Mouse (Mus musculus): ENCODE measurements around the gene Olfr1240. TPM values are rescaled to one million over a fixed set of nuclear protein-coding genes. Genes with fewer than 3 reads are reported as not detected.

The Olfr1240 gene
- total RNA-seq (2015; ENCODE audit: low replicate concordance): not detected in 2 replicates
- total RNA-seq (2017; ENCODE audit: low replicate concordance): not detected in 2 replicates

DNA sequence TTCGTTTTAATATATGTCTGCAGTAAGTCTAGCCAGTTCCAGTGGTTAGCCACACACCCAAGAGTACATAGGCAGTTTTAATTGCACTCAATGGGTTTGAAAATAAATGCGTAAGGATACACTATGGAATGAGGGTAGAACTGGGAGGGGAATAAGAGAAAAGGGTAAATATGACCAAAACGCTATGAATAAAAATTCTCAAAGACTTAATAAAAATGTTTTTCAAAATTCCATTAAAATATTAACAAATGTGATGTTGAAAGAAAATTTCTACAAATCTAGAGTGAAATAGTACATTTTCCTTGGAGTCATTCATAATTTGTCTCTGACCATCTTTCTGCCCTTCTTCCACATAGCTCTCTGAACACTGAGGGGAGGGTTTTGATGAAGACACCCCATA is at the start of gene Olfr1240:
TSS of gene Olfr1240 (minus strand) at position 101 of the 400 bp plus-strand sequence.
- ATAC-seq (replicated peaks; ENCODE audit: low FRiP score, poor library complexity, severe bottlenecking): no peak

DNA sequence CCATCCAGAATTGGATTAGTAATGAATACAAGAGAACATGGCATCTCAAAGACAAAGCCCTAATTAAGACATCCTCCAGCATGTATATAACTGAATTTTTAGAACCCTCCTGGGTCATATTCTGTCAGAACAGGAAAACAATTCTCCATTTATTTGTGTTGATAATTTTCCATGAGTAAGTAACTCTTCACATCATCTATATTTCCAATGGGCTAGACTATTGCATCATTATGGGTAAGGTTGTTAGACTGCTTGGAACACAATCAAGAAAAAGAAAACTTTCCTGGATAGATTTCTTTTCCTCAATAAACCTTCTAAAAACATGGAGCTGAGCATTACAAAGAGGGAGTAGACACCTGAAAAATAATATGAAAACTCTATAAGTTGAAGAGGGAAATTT is 44.2 kb upstream of the Olfr1240 start, which contains the start of gene Olfr1241:
TSS of gene Olfr1241 (minus strand) at position 101 of the 400 bp plus-strand sequence.
- no peak for ATAC-seq (replicated peaks; ENCODE audit: low FRiP score, poor library complexity, severe bottlenecking)

DNA sequence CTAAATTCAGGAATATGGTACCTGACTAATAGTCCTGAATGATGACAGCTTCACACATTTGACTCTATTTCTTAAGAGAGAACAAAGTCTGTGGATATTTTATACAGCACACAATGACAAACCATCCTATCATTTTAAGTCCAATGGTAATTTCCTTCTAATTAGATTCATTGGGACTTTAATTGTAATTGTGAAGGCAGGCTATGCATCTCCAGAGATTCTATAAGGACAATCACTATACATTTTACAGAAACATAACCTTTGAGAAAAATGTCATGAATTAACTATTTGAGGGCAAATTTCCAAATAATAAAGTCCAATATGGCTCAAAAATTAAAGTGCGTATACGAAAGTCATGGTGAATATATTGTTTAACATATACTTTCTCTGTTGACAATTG is 22.5 kb downstream of the Olfr1240 start, which contains the start of gene Olfr1239:
TSS of gene Olfr1239 (minus strand) at position 101 of the 400 bp plus-strand sequence.
- ATAC-seq (replicated peaks; ENCODE audit: low FRiP score, poor library complexity, severe bottlenecking): no peak

DNA sequence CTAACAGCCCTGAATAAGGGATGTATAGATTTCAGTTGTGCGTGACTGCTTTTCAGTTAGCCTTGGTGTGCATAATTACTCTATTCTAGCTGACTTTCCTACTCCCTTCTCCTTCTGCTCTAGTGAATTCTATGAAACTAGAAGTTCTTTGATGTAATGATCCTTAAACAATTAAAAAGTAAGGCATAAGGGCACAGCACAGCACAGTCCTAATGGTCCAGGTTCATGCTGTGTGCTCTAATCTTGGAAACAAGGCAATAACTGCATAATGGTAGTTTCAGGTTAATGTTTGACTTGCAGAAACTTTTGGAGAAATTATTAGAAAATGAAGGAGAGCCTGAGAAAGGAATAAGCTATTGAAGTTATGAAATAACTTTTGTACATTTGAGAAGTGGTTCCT is 28.2 kb downstream of the Olfr1240 start:
- ATAC-seq (replicated peaks; ENCODE audit: low FRiP score, poor library complexity, severe bottlenecking): no peak

DNA sequence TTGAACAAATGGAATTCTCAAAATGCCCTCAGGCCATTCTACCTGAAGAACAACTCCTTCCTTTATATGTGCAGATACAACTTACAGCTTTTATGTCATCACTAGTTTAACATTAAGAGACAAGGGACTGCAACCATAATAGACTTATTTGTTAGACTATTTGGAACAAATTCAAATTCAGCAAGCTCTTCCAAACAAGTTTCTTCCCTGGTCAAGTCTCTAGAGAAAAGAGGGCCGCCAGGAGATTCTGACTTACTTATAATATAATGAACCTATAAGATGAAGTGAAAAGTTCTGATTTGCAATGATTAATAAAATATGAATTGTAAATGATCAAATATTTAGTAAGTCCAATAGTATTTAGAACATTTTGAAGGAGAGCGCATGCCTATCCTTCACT is 33.2 kb downstream of the Olfr1240 start, which contains the start of gene Olfr1238:
TSS of gene Olfr1238 (minus strand) at position 101 of the 400 bp plus-strand sequence.
- no peak for ATAC-seq (replicated peaks; ENCODE audit: low FRiP score, poor library complexity, severe bottlenecking)

DNA sequence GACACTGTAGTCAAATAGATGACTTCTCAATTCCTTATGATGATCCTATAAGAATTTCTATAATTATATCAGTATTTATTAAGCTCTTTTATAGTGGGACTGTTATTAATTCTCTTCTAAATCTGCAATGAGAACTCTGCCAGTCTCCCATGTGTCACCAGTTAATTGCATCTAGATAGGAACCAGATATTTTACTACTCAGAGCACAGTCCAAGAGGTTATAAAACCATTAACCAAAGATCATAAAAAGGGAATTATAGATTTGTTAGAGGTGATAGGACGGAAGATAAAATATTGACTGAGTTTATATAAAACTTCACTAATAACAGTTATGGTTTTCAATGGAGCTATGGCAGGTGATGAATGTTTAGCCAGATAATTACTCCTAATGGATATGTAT is 41.9 kb downstream of the Olfr1240 start:
- ATAC-seq (replicated peaks; ENCODE audit: low FRiP score, poor library complexity, severe bottlenecking): no peak

Other genes starting within 250 kb of the Olfr1240 start
- not detected in 2 replicates for gene Olfr1226, start 243.0 kb downstream of the Olfr1240 start, total RNA-seq (2015; ENCODE audit: low replicate concordance)
- not detected in 2 replicates for gene Olfr1226, start 243.0 kb downstream of the Olfr1240 start, total RNA-seq (2017; ENCODE audit: low replicate concordance)
- gene Olfr1228, start 188.9 kb downstream of the Olfr1240 start, total RNA-seq (2015; ENCODE audit: low replicate concordance): not detected in 2 replicates
- not detected in 2 replicates for gene Olfr1228, start 188.9 kb downstream of the Olfr1240 start, total RNA-seq (2017; ENCODE audit: low replicate concordance)
- not detected in 2 replicates for gene Olfr1229, start 155.0 kb downstream of the Olfr1240 start, total RNA-seq (2015; ENCODE audit: low replicate concordance)
- not detected in 2 replicates for gene Olfr1229, start 155.0 kb downstream of the Olfr1240 start, total RNA-seq (2017; ENCODE audit: low replicate concordance)
- not detected in 2 replicates for gene Olfr1230, start 145.7 kb downstream of the Olfr1240 start, total RNA-seq (2015; ENCODE audit: low replicate concordance)
- not detected in 2 replicates for gene Olfr1230, start 145.7 kb downstream of the Olfr1240 start, total RNA-seq (2017; ENCODE audit: low replicate concordance)
- not detected in 2 replicates for gene Olfr1231, start 135.9 kb downstream of the Olfr1240 start, total RNA-seq (2015; ENCODE audit: low replicate concordance)
- not detected in 2 replicates for gene Olfr1231, start 135.9 kb downstream of the Olfr1240 start, total RNA-seq (2017; ENCODE audit: low replicate concordance)
- gene Olfr1232, start 113.3 kb downstream of the Olfr1240 start, total RNA-seq (2015; ENCODE audit: low replicate concordance): not detected in 2 replicates
- gene Olfr1232, start 113.3 kb downstream of the Olfr1240 start, total RNA-seq (2017; ENCODE audit: low replicate concordance): not detected in 2 replicates
- gene Olfr1233, start 100.6 kb downstream of the Olfr1240 start, total RNA-seq (2015; ENCODE audit: low replicate concordance): not detected in 2 replicates
- gene Olfr1233, start 100.6 kb downstream of the Olfr1240 start, total RNA-seq (2017; ENCODE audit: low replicate concordance): not detected in 2 replicates
- gene Olfr1234, start 78.1 kb downstream of the Olfr1240 start, total RNA-seq (2015; ENCODE audit: low replicate concordance): not detected in 2 replicates
- not detected in 2 replicates for gene Olfr1234, start 78.1 kb downstream of the Olfr1240 start, total RNA-seq (2017; ENCODE audit: low replicate concordance)
- gene Olfr1238, start 33.3 kb downstream of the Olfr1240 start, total RNA-seq (2015; ENCODE audit: low replicate concordance): not detected in 2 replicates
- not detected in 2 replicates for gene Olfr1238, start 33.3 kb downstream of the Olfr1240 start, total RNA-seq (2017; ENCODE audit: low replicate concordance)
- gene Olfr1239, start 22.6 kb downstream of the Olfr1240 start, total RNA-seq (2015; ENCODE audit: low replicate concordance): not detected in 2 replicates
- gene Olfr1239, start 22.6 kb downstream of the Olfr1240 start, total RNA-seq (2017; ENCODE audit: low replicate concordance): not detected in 2 replicates
- not detected in 2 replicates for gene Olfr1241, start 44.1 kb upstream of the Olfr1240 start, total RNA-seq (2015; ENCODE audit: low replicate concordance)
- not detected in 2 replicates for gene Olfr1241, start 44.1 kb upstream of the Olfr1240 start, total RNA-seq (2017; ENCODE audit: low replicate concordance)
- gene Olfr1242, start 55.3 kb upstream of the Olfr1240 start, total RNA-seq (2015; ENCODE audit: low replicate concordance): not detected in 2 replicates
- not detected in 2 replicates for gene Olfr1242, start 55.3 kb upstream of the Olfr1240 start, total RNA-seq (2017; ENCODE audit: low replicate concordance)
- gene Olfr1243, start 88.5 kb upstream of the Olfr1240 start, total RNA-seq (2015; ENCODE audit: low replicate concordance): not detected in 2 replicates
- not detected in 2 replicates for gene Olfr1243, start 88.5 kb upstream of the Olfr1240 start, total RNA-seq (2017; ENCODE audit: low replicate concordance)
- gene Olfr1245, start 135.4 kb upstream of the Olfr1240 start, total RNA-seq (2015; ENCODE audit: low replicate concordance): not detected in 2 replicates
- 2.1 TPM in 1 of 2 replicates, not detected in the other for gene Olfr1245, start 135.4 kb upstream of the Olfr1240 start, total RNA-seq (2017; ENCODE audit: low replicate concordance)
- gene Olfr1246, start 150.2 kb upstream of the Olfr1240 start, total RNA-seq (2015; ENCODE audit: low replicate concordance): not detected in 2 replicates
- gene Olfr1246, start 150.2 kb upstream of the Olfr1240 start, total RNA-seq (2017; ENCODE audit: low replicate concordance): not detected in 2 replicates
- gene Olfr1247, start 171.1 kb upstream of the Olfr1240 start, total RNA-seq (2015; ENCODE audit: low replicate concordance): not detected in 2 replicates
- not detected in 2 replicates for gene Olfr1247, start 171.1 kb upstream of the Olfr1240 start, total RNA-seq (2017; ENCODE audit: low replicate concordance)
- gene Olfr1248, start 175.2 kb upstream of the Olfr1240 start, total RNA-seq (2015; ENCODE audit: low replicate concordance): not detected in 2 replicates
- not detected in 2 replicates for gene Olfr1248, start 175.2 kb upstream of the Olfr1240 start, total RNA-seq (2017; ENCODE audit: low replicate concordance)
- not detected in 2 replicates for gene Olfr1249, start 192.0 kb upstream of the Olfr1240 start, total RNA-seq (2015; ENCODE audit: low replicate concordance)
- gene Olfr1249, start 192.0 kb upstream of the Olfr1240 start, total RNA-seq (2017; ENCODE audit: low replicate concordance): not detected in 2 replicates
- gene Olfr1250, start 218.5 kb upstream of the Olfr1240 start, total RNA-seq (2015; ENCODE audit: low replicate concordance): not detected in 2 replicates
- not detected in 2 replicates for gene Olfr1250, start 218.5 kb upstream of the Olfr1240 start, total RNA-seq (2017; ENCODE audit: low replicate concordance)
- gene Olfr1251, start 228.9 kb upstream of the Olfr1240 start, total RNA-seq (2015; ENCODE audit: low replicate concordance): not detected in 2 replicates
- not detected in 2 replicates for gene Olfr1251, start 228.9 kb upstream of the Olfr1240 start, total RNA-seq (2017; ENCODE audit: low replicate concordance)

All from erythroblast, adult 5-6 weeks (primary cell).